Mouse (Mus musculus) hindbrain, embryonic 16.5 days (tissue): ENCODE data around the gene Cdt1. TPM values are rescaled to one million over a fixed set of nuclear protein-coding genes. Genes with fewer than 3 reads are reported as not detected.
A peak's percentile ranks its signal among the peaks of the same experiment; 100 is the strongest.

Experiments
- ATAC-seq: fragments of 200-750 bp; cut with Nextera tagmentation; 2 replicates; pipeline ENCODE4 v1.8.0; 2017; ENCODE audit warnings: moderate TSS enrichment, moderate library complexity
- H3K27ac ChIP-seq: fragments of 300-500 bp; sonication (generic); 2 replicates; pipeline ENCODE4 v1.5.1; 2014; ENCODE audit warnings: low read depth, mild to moderate bottlenecking, control low read depth, low read length, moderate library complexity
- H3K27me3 ChIP-seq: fragments of 300-500 bp; sonication (generic); replicated peaks from 2 replicates; pipeline ENCODE4 v1.6.1; 2014; ENCODE audit warnings: low read length; ENCODE audit not compliant: control insufficient read depth, insufficient read depth
- H3K36me3 ChIP-seq: fragments of 300-500 bp; sonication (generic); 2 replicates; pipeline ENCODE4 v1.6.1; 2014; ENCODE audit warnings: mild to moderate bottlenecking, low read length, moderate library complexity, mixed read lengths; ENCODE audit not compliant: control insufficient read depth, insufficient read depth
- H3K4me1 ChIP-seq: fragments of 300-500 bp; sonication (generic); 2 replicates; pipeline ENCODE4 v1.6.1; 2014; ENCODE audit warnings: low read depth, low read length; ENCODE audit not compliant: control insufficient read depth, insufficient read depth
- H3K4me2 ChIP-seq: fragments of 300-500 bp; sonication (generic); 2 replicates; pipeline ENCODE4 v1.6.1; 2014; ENCODE audit warnings: mild to moderate bottlenecking, low read length, control low read depth, moderate library complexity
- H3K4me3 ChIP-seq: fragments of 300-500 bp; sonication (generic); 2 replicates; pipeline ENCODE4 v1.5.1; 2014; ENCODE audit warnings: mild to moderate bottlenecking, low read length, control low read depth, moderate library complexity
- H3K9ac ChIP-seq: fragments of 300-500 bp; sonication (generic); 2 replicates; pipeline ENCODE4 v1.6.1; 2014; ENCODE audit warnings: low read depth, mild to moderate bottlenecking, control low read depth, low read length, moderate library complexity
- H3K9me3 ChIP-seq: fragments of 300-500 bp; sonication (generic); 2 replicates; pipeline ENCODE4 v1.6.1; 2014; ENCODE audit warnings: mild to moderate bottlenecking, low read length, moderate library complexity; ENCODE audit not compliant: control insufficient read depth
- WGBS: fragments of 180-500 bp; shearing (Covaris S2); extraction: QIAGEN DNeasy Blood & Tissue Kit; methylation state at CpG from one replicate; pipeline ENCODE4 v1.1.7; 2014; 5-methylcytosine and 5-hydroxymethylcytosine counted together
- polyA plus RNA-seq: library from polyadenylated mRNA; unstranded; fragments of >200 nt; fragmentation: Nextera tagmentation; extraction: Ambion mirVana; gene quantifications from 2 replicates; pipeline ENCODE4 v1.2.1, GENCODE M21; 2015

Cdt1 gene
- polyA plus RNA-seq, 1 experiment from 2014 or later: 8.0 TPM

DNA sequence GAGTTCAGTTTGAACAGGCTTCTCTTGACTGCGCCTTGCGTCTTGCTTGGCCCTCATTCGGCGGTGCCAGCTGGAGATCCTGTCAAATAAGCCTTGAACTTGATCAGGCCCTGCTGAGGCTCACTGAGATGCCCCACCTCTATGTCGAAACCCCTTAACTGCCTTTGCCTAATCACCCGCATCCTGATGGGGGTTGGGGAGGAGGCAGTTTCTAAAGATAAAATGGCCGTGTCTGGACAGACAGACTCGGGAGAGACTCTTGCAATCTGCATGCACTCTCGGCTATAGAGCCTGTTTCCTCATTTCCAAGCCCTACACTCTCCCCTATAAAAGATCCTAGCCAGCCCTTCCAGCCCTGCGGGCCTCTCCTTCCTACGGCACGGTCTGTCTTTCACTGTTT lies 25.4 kb downstream of the Cdt1 start:
- no peak for ATAC-seq
- no peaks in the 10 kb centered on the region for H3K27me3 ChIP-seq
- WGBS: 66% methylated on average over 12 of the region's 12 CpGs
- peak overlapping the region; percentile 59 for H3K27ac ChIP-seq
- H3K4me1 ChIP-seq: peaks cover 7% of the 10 kb centered on the region
- no peak overlapping the region; the same call in 1 of the 2 replicates for H3K9ac ChIP-seq
- H3K4me3 ChIP-seq: no peak overlapping the region
- no peaks in the 10 kb centered on the region for H3K9me3 ChIP-seq
- H3K4me2 ChIP-seq: no peak overlapping the region
- no peaks in the 10 kb centered on the region; the same call in 1 of the 2 replicates for H3K36me3 ChIP-seq

DNA sequence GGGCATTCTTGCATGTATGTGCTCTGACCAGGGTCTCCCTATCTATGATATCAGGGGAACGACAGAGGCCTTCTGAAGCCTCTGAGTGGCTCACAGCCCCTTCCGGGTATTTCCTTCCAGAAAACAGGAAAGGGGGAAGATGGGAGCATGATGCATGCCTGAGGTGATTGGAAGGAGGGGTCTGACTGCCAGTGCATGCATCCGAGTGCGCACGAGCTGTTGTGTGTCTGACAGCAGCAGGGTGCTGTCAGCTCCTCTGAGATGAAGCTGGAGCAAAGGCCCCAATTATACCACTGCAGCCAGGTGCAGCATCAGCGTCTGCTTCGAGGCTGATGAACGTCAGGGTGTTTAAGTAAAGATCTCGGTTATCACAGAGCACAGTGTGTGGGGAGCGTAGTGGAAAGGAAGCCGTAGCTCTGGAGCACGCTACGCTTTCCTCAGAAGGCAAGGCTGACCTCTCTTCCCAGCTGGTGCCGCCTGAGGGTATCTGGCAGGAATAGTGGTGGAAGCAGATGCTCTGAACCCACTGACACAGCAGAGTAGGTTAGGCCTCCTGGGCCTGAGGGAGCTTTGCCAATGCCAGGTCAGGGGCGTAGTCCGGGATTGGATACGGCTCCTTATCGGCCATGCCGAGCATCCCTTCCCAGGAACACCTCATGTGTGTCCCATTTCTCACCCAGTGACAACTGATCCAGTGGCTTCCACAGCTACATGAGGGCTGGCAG lies 26.1 kb downstream of the Cdt1 start:
- WGBS: 64% methylated on average over 19 of the region's 19 CpGs
- Histone ChIP-seq H3K27me3 (no peaks in the 10 kb centered on the region), H3K4me3 (no peak overlapping the region), H3K9ac (peak overlapping the region; percentile 41), H3K4me2 (no peak overlapping the region), H3K36me3 (no peaks in the 10 kb centered on the region; the same call in 1 of the 2 replicates), H3K27ac (peak overlapping the region; percentile 59), H3K9me3 (no peaks in the 10 kb centered on the region), H3K4me1 (peaks cover 7% of the 10 kb centered on the region)
- ATAC-seq: peak; percentile 42; the same call in 1 of the 2 replicates

DNA sequence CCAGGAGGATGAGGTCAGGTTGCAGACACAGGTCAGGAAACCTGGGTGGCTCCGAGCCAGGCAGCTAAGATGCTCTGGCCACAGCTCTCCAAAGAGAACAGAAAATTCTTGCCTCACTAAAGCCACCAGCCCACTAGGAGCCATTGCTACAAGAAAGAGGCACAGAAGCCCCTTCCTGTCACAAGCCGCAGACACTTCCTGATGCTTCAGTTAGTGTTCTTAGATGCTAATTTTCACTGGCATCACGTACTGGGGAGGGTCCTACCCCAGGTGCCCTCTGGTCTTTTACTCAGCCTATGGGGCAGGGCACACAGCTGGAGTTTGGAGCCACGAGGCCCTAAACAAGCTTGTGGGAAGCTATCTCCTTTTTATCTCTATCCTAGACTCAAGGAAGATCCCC lies 28.2 kb downstream of the Cdt1 start:
- Histone ChIP-seq H3K27ac (no peak overlapping the region), H3K4me1 (peaks cover 7% of the 10 kb centered on the region), H3K4me3 (no peak overlapping the region), H3K9ac (no peak overlapping the region), H3K9me3 (no peaks in the 10 kb centered on the region), H3K27me3 (no peaks in the 10 kb centered on the region), H3K4me2 (no peak overlapping the region), H3K36me3 (no peaks in the 10 kb centered on the region; the same call in 1 of the 2 replicates)
- ATAC-seq: no peak
- WGBS: 51% methylated on average over 4 of the region's 4 CpGs

DNA sequence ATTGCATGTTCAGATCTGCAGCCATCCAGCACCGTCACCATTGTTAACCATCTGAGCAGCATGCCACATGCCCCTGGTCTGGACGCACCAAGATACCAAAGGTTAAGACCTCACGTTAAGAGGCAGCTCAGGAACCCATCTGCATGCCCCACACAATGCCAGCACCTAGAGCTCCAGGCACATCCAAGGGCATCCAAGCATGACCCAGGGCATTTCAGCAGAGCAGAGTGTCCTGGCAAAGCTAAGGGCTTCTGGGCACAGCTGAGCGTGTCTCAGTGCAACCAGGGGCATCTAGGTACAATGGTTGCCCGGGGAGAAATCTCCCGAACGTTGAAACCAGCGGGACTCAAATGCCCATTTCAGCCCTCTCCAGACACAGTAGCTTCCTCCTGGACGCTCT lies 32.9 kb downstream of the Cdt1 start:
- Histone ChIP-seq H3K36me3 (no peaks in the 10 kb centered on the region), H3K27ac (no peak overlapping the region), H3K4me1 (no peaks in the 10 kb centered on the region), H3K4me2 (no peak overlapping the region), H3K9ac (no peak overlapping the region), H3K4me3 (no peak overlapping the region), H3K27me3 (no peaks in the 10 kb centered on the region), H3K9me3 (no peaks in the 10 kb centered on the region)
- ATAC-seq: no peak
- 90% methylated on average over 9 of the region's 9 CpGs for WGBS

DNA sequence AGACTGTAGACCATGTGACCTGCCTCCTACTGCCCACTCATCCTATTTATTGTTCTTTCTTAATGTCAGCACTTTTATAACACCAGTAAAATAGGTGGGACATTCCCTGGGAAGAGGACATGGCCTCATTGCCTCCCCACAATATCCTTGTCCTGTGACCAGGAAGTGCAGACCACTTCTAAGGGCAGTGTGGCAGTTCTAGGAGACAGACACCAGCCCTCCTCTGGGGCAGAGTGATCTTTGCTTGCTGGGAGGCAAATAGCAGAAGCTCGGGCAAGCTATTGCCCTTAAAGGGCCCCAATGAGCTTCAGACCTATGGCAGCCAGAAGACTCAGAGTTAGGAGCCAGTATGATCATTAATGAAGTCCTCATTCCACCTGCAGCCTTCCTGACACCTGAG lies 36.8 kb downstream of the Cdt1 start:
- no peak for ATAC-seq
- no peak overlapping the region for H3K4me3 ChIP-seq
- H3K27ac ChIP-seq: no peak overlapping the region
- H3K36me3 ChIP-seq: no peaks in the 10 kb centered on the region
- no peak overlapping the region for H3K9ac ChIP-seq
- no peak overlapping the region for H3K4me2 ChIP-seq
- WGBS: 76% methylated on average over 1 of the region's 1 CpGs
- H3K4me1 ChIP-seq: no peaks in the 10 kb centered on the region
- H3K27me3 ChIP-seq: no peaks in the 10 kb centered on the region
- H3K9me3 ChIP-seq: no peaks in the 10 kb centered on the region

DNA sequence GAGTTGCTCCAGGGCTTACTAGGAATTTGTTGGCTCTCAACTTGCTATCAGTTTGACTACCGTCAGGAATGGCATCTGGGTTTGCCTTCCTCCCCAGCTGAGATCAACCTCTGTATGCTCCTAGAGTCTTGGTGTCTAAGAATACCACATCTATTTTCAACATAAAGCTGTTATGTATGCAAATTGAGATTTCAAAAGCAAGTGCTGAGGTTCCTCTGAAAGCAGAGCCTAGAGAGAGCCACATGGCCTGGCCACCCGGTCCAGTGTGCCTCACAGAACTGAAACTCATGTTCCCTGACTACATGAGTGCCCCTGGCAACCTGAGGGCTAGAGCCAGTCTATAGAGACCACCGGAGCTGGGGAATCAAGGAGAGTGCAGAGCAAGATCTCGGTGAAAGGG lies 37.6 kb downstream of the Cdt1 start:
- Histone ChIP-seq H3K4me2 (no peak overlapping the region), H3K27me3 (no peaks in the 10 kb centered on the region), H3K36me3 (no peaks in the 10 kb centered on the region), H3K9me3 (no peaks in the 10 kb centered on the region), H3K9ac (no peak overlapping the region), H3K4me3 (no peak overlapping the region), H3K27ac (no peak overlapping the region), H3K4me1 (peaks cover 2% of the 10 kb centered on the region; the same call in 1 of the 2 replicates)
- no peak for ATAC-seq
- 79% methylated on average over 4 of the region's 4 CpGs for WGBS

DNA sequence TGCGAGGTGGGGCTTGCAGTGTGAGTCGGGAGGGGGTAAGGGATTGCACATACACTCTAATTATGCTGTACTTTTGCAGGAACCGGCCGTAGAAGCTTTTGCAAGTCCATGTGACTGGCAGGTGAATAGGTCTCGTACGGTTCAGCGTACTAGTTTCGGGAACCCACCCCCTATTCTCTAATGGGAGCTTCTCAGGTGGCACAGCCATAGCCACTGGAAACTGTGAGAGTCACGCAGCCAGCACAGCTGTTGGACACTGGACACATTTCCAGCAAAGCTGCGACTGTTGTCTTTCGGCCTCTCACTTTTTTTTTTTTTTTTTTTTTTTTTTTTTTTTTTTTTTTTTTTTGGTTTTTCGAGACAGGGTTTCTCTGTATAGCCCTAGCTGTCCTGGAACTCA lies 39.0 kb downstream of the Cdt1 start:
- WGBS: 87% methylated on average over 11 of the region's 12 CpGs
- H3K4me3 ChIP-seq: no peak overlapping the region
- no peak for ATAC-seq
- H3K27ac ChIP-seq: no peak overlapping the region
- H3K9ac ChIP-seq: no peak overlapping the region
- no peaks in the 10 kb centered on the region for H3K27me3 ChIP-seq
- no peak overlapping the region for H3K4me2 ChIP-seq
- peaks cover 8% of the 10 kb centered on the region for H3K4me1 ChIP-seq
- H3K9me3 ChIP-seq: no peaks in the 10 kb centered on the region
- no peaks in the 10 kb centered on the region for H3K36me3 ChIP-seq

DNA sequence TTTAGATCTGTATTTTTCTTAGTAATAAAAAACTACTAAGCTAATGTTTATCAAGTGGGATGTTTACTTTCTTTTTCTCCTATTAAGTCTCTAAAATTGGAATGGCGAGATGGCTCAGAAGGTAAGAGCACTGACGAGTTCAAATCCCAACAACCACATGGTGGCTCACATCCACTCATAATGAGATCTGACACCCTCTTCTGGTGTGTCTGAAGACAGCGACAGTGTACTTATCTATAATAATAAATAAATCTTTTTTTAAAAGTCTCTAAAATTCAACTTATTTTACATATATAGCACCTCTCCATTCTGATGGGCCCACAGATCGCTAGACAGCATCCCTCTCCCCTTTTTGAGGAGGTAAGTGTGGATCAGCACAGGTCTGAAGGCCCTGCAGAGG lies 42.4 kb downstream of the Cdt1 start:
- no peak for ATAC-seq

DNA sequence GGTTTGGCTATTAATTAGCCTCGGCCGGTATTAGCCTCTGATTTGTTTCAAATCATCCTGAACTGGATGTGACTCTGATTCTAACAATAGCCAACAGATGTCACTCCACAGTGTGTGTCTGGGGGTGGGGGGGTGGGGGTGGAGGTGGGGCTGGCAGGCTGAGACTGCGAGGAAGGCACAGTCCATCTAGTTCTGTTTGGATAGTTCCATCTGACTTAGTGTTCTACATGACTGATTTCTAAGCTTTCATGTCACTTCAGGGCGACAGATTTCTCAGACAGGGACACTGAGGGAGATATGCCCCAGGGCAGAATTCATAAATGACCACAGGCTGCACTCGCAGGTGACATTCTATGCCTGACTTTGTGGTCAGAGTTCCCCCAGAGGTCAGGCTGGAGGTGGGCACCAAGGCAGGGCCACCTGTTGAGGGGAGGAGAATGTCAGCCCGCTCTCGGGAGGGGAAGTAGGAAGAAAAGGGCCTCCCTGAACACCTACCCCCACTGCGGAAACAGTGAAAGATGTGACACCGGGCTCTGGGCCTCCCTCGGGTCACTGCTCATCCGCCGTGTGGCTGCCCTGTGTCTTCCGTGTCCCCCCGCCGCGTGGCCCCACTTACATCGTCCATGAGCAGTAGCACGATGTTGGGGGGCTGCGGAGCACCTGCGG lies 42.9 kb downstream of the Cdt1 start:
- Histone ChIP-seq H3K9ac (peak overlapping the region; percentile 80), H3K4me3 (peak overlapping the region; percentile 80), H3K36me3 (0 out of 2 replicates have a peak, but pooled peaks cover 2% of the 10 kb centered on the region), H3K4me1 (peaks cover 16% of the 10 kb centered on the region), H3K9me3 (no peaks in the 10 kb centered on the region), H3K27me3 (no peaks in the 10 kb centered on the region), H3K27ac (peak overlapping the region; percentile 77), H3K4me2 (peak overlapping the region; percentile 79)
- no peak for ATAC-seq
- under 1% methylated on average over 20 of the region's 20 CpGs for WGBS

More for the DNA sequence above, 42.4 kb downstream of the Cdt1 start:
- Histone ChIP-seq H3K27ac (0 out of 2 replicates have a peak overlapping the region, but pooled peaks have one; percentile 3), H3K4me3 (peak overlapping the region; percentile 80; the same call in 1 of the 2 replicates), H3K36me3 (no peaks in the 10 kb centered on the region), H3K9ac (0 out of 2 replicates have a peak overlapping the region, but pooled peaks have one; percentile 22), H3K9me3 (no peaks in the 10 kb centered on the region), H3K4me1 (peaks cover 16% of the 10 kb centered on the region), H3K4me2 (peak overlapping the region; percentile 79), H3K27me3 (no peaks in the 10 kb centered on the region)
- WGBS: 58% methylated on average over 4 of the region's 4 CpGs
